ENCODE assay signal across 9 mouse cellular contexts in genomic region chr12:86918983-86919722, GRCm38 (mm10). TPM values are rescaled to one million over a fixed set of nuclear protein-coding genes. Genes with fewer than 3 reads are reported as not detected.
DNase-seq lines count a peak whose midpoint lies in the region; ATAC-seq and TF ChIP-seq lines count a peak whose summit lies in the region.
"Had no signal": no experiment of that assay in that cellular context is flagged by ENCODE, and none has a peak within 500 bp of the region (broad histone marks: within the 10 kb centered on the region; RNA-seq: fewer than 3 reads in every experiment).

No protein-coding gene starts in this region.

- H3K27ac ChIP-seq in neural tube, embryonic 11.5 days (ENCODE audit: low read depth, low read length): peak overlapping the region; percentile 56; the same call in 1 of the 2 replicates
- H3K27ac ChIP-seq in hindbrain, embryonic 10.5 days: peak overlapping the region; percentile 84
- peak overlapping the region; percentile 55 for H3K27ac ChIP-seq in lung, postnatal 0 days (ENCODE audit: low read length)

- peak; percentile 17; the same call in 1 of the 2 replicates for ATAC-seq in neural tube, embryonic 11.5 days (ENCODE audit: insufficient read depth, low FRiP score, low TSS enrichment)
- ATAC-seq in lung, postnatal 0 days: peak; percentile 68

- TF ChIP-seq EP300 in lung, postnatal 0 days (IDR thresholded peaks at IDR 0.05): no peak

- no peaks in the 10 kb centered on the region for H3K9me3 ChIP-seq in neural tube, embryonic 11.5 days (ENCODE audit: control insufficient read depth, low read length)
- H3K9me3 ChIP-seq in hindbrain, embryonic 10.5 days: no peaks in the 10 kb centered on the region
- no peaks in the 10 kb centered on the region for H3K9me3 ChIP-seq in lung, postnatal 0 days (ENCODE audit: low read length)

- WGBS in neural tube, embryonic 11.5 days: 79% methylated on average over 17 of the region's 17 CpGs
- WGBS in hindbrain, embryonic 10.5 days: 84% methylated on average over 17 of the region's 17 CpGs
- 62% methylated on average over 17 of the region's 17 CpGs for WGBS in lung, postnatal 0 days

- no peak overlapping the region for H3K4me3 ChIP-seq in neural tube, embryonic 11.5 days (ENCODE audit: low read depth, low read length)
- no peak overlapping the region for H3K4me3 ChIP-seq in hindbrain, embryonic 10.5 days
- H3K4me3 ChIP-seq in lung, postnatal 0 days (ENCODE audit: low read depth, low read length): no peak overlapping the region

- DNase-seq in neural tube, embryonic 11.5 days (ENCODE audit: low spot score): no peak
- no peak for DNase-seq in neural tube, embryonic 10.5 days (ENCODE audit: extremely low spot score, low spot score)
- no peak for DNase-seq in hindbrain, embryonic 10.5 days (ENCODE audit: low spot score)
- peak; percentile 70 for DNase-seq in lung, postnatal 0 days (ENCODE audit: low spot score)
- no peak for DNase-seq in spleen, adult 18-20 months
- DNase-seq in embryo, embryonic 9.5 days (ENCODE audit: extremely low spot score): no peak
- no peak for DNase-seq in layer of hippocampus, adult 11-12 months (ENCODE audit: low spot score)
- DNase-seq: adrenal gland, adult 8-10 months; right cerebral cortex, postnatal 14 days had no signal

- no peaks in the 10 kb centered on the region for H3K36me3 ChIP-seq in neural tube, embryonic 11.5 days (ENCODE audit: control insufficient read depth, insufficient read depth, low read length)
- no peaks in the 10 kb centered on the region for H3K36me3 ChIP-seq in hindbrain, embryonic 10.5 days
- no peaks in the 10 kb centered on the region for H3K36me3 ChIP-seq in lung, postnatal 0 days (ENCODE audit: insufficient read depth, low read length)

- 0 out of 2 replicates have a peak, but pooled peaks cover 4% of the 10 kb centered on the region for H3K4me1 ChIP-seq in neural tube, embryonic 11.5 days (ENCODE audit: control insufficient read depth, insufficient read depth, low read length)
- peaks cover 62% of the 10 kb centered on the region for H3K4me1 ChIP-seq in hindbrain, embryonic 10.5 days (replicated peaks)
- H3K4me1 ChIP-seq in lung, postnatal 0 days (ENCODE audit: insufficient read depth, low read depth, low read length): no peaks in the 10 kb centered on the region; the same call in 1 of the 2 replicates

- no peak for TF ChIP-seq CTCF in lung, postnatal 0 days (IDR thresholded peaks at IDR 0.05)

- H3K27me3 ChIP-seq in neural tube, embryonic 11.5 days (ENCODE audit: control insufficient read depth, insufficient read depth, low read length): peaks cover 15% of the 10 kb centered on the region
- H3K27me3 ChIP-seq in hindbrain, embryonic 10.5 days (ENCODE audit: insufficient read depth, poor library complexity, severe bottlenecking): peaks cover 12% of the 10 kb centered on the region
- no peaks in the 10 kb centered on the region for H3K27me3 ChIP-seq in lung, postnatal 0 days (replicated peaks; ENCODE audit: insufficient read depth, low read length)

- 0 out of 2 replicates have a peak overlapping the region, but pooled peaks have one; percentile 4 for H3K9ac ChIP-seq in neural tube, embryonic 11.5 days (ENCODE audit: low read length)
- H3K9ac ChIP-seq in lung, postnatal 0 days (replicated peaks; ENCODE audit: low read depth): no peak overlapping the region

- H3K4me2 ChIP-seq in neural tube, embryonic 11.5 days (ENCODE audit: low read depth): no peak overlapping the region
- H3K4me2 ChIP-seq in lung, postnatal 0 days (replicated peaks; ENCODE audit: low read depth, low read length): no peak overlapping the region

RNA-seq across cellular contexts. Expression of gene Cipc, which starts 27.7 kb away (rescaled TPM):
- 40.1 and 42.8 TPM in 2 replicates for polyA plus RNA-seq in neural tube, embryonic 11.5 days (2014; fragmentation: Nextera tagmentation; extraction: Ambion mirVana)
- 33.9 and 35.2 TPM in 2 replicates for polyA plus RNA-seq in hindbrain, embryonic 10.5 days (2016; fragmentation: Nextera tagmentation; extraction: Ambion mirVana)
- 12.5 and 14.8 TPM in 2 replicates for polyA plus RNA-seq in lung, postnatal 0 days (2015; fragmentation: Nextera tagmentation; extraction: Ambion mirVana)

RNA-seq across cellular contexts. Expression of gene Irf2bpl, which starts 34.6 kb away (rescaled TPM):
- 19.4 and 20.6 TPM in 2 replicates for polyA plus RNA-seq in neural tube, embryonic 11.5 days (2014; fragmentation: Nextera tagmentation; extraction: Ambion mirVana)
- 20.3 and 34.2 TPM in 2 replicates for polyA plus RNA-seq in hindbrain, embryonic 10.5 days (2016; fragmentation: Nextera tagmentation; extraction: Ambion mirVana)
- 39.5 and 49.1 TPM in 2 replicates for polyA plus RNA-seq in lung, postnatal 0 days (2015; fragmentation: Nextera tagmentation; extraction: Ambion mirVana)
